Mouse (Mus musculus): ENCODE data around the gene Neurl3. TPM values are rescaled to one million over a fixed set of nuclear protein-coding genes. Genes with fewer than 3 reads are reported as not detected.
A peak's percentile ranks its signal among the peaks of the same experiment; 100 is the strongest.

The Neurl3 gene
- polyA plus RNA-seq, 1 experiment from 2014 or later = 1.7 TPM

DNA sequence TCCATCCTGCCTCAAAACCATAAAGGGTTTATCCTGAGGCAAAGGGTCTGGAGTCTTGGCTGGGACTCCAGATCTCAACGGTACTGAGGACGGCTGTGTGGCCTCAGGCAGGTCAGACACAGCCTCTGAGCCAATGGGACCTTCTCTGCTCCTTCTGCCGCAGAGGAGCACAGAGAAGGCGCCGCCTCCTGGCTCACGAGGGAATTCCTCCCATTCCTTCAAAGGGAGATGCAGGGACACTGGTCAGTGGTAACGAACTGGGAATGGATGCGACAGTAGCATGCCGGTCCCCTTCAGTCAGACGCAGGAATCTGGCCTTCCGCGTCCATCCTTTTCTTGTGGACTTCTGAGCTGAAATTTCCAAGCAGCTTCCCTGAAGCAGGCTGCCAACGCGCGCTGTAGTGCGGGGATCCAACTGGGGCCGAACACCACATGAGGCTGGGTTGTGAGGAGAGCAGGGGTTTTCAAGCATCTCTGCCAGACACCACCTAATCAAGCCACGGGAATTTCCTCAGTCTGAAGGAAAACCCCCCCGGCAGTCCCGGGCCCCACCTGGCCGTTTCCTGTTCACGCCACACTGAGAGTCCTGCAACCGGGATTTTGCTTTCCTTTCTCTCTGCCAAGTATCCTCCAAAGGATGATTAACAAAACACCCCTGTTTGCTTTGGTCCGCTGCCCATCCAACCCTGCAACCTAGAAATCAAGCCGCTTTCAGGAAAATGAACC lies 19.7 kb downstream of the Neurl3 start:
- Histone ChIP-seq H3K27ac (peak overlapping the region; percentile 59; the same call in 1 of the 2 replicates), H3K4me3 (peak overlapping the region; percentile 22), H3K36me3 (no peaks in the 10 kb centered on the region), H3K4me1 (peaks cover 11% of the 10 kb centered on the region), H3K9me3 (no peaks in the 10 kb centered on the region; the same call in 1 of the 2 replicates), H3K9ac (no peak overlapping the region), H3K4me2 (peak overlapping the region; percentile 47), H3K27me3 (peaks cover 14% of the 10 kb centered on the region; the same call in 1 of the 2 replicates)
- whole genome bisulfite sequencing = 9% methylated on average over 25 of the region's 25 CpGs
- ATAC-seq (ENCODE audit: insufficient number of reproducible peaks, low FRiP score, low TSS enrichment, low read depth) = peak; percentile 33; the same call in 1 of the 2 replicates

DNA sequence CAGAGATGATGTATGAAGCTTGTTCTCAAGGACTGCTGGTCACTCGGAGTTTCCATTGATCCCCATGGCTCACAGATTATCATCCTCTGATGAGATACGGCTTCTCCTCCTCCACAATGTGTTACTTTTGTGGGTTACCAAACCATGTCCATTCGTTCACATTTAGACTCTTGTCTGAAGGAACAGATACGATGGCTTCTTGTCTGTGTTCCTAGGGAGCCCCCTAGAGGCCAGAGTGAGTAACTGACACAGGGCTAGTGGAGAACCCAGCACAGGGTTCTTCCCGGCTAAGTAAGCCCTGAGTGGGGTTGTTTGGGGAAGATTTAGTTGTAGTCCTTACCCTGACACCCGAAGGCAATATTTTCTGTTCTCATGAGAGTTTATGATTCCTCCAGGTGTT lies 21.7 kb downstream of the Neurl3 start:
- H3K27me3 ChIP-seq = peaks cover 14% of the 10 kb centered on the region; the same call in 1 of the 2 replicates

DNA sequence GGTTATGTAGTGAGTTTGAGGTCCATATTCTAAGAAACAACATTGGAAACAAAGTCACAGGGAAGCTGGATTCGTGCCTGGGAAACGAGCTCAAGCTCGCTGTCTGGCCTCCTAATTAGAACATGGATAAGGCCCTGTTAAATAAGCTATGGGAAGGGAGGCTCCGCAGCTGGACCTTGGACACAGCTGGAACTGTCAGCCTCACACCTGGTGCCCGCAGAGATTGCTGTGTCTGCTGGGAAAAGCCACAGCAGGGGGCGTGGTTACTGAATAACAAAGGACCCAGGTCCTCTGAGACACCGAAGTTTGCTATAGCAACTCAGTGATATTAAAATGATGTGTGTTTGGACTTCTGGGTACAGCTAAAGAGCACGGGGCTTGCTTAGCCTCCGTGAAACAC lies 23.1 kb downstream of the Neurl3 start:
- H3K27me3 ChIP-seq = peaks cover 11% of the 10 kb centered on the region; the same call in 1 of the 2 replicates
- WGBS = 7% methylated on average over 9 of the region's 9 CpGs
- no peak overlapping the region for H3K9ac ChIP-seq
- H3K36me3 ChIP-seq = no peaks in the 10 kb centered on the region
- no peaks in the 10 kb centered on the region; the same call in 1 of the 2 replicates for H3K9me3 ChIP-seq
- ATAC-seq (ENCODE audit: insufficient number of reproducible peaks, low FRiP score, low TSS enrichment, low read depth) = no peak
- no peak overlapping the region for H3K4me2 ChIP-seq
- no peak overlapping the region for H3K27ac ChIP-seq
- peaks cover 11% of the 10 kb centered on the region for H3K4me1 ChIP-seq
- no peak overlapping the region for H3K4me3 ChIP-seq

More for the DNA sequence above, 21.7 kb downstream of the Neurl3 start:
- Histone ChIP-seq H3K4me1 (peaks cover 11% of the 10 kb centered on the region), H3K36me3 (no peaks in the 10 kb centered on the region), H3K4me2 (no peak overlapping the region), H3K9me3 (no peaks in the 10 kb centered on the region; the same call in 1 of the 2 replicates), H3K9ac (no peak overlapping the region), H3K4me3 (no peak overlapping the region), H3K27ac (no peak overlapping the region)
- ATAC-seq (ENCODE audit: insufficient number of reproducible peaks, low FRiP score, low TSS enrichment, low read depth) = no peak
- 7% methylated on average over 6 of the region's 6 CpGs for WGBS

DNA sequence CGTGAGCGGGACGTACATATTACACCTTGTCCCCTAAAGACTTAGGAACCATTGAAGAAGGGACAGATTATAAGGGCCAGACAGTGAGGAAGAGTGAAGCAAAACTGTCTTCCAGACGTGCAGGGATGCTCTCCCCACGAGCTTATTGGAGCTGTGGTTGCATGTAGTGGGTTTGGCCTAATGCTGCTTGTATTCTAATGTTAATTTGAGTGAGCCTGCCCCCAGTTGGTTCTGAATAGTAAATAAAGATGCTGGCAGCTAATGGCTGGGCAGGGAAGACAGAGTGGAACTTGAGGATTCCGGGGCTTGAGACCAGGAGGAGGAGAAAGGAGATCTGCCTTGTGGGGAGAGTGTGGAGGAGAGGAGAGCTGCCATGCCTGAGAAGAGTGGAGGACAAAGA lies 27.8 kb downstream of the Neurl3 start:
- no peak overlapping the region for H3K4me2 ChIP-seq
- H3K9ac ChIP-seq = no peak overlapping the region
- ATAC-seq (ENCODE audit: insufficient number of reproducible peaks, low FRiP score, low TSS enrichment, low read depth) = no peak
- 53% methylated on average over 6 of the region's 6 CpGs for WGBS
- H3K4me1 ChIP-seq = peaks cover 8% of the 10 kb centered on the region
- H3K4me3 ChIP-seq = no peak overlapping the region
- H3K27ac ChIP-seq = no peak overlapping the region
- peaks cover 3% of the 10 kb centered on the region; the same call in 1 of the 2 replicates for H3K27me3 ChIP-seq
- H3K36me3 ChIP-seq = no peaks in the 10 kb centered on the region
- H3K9me3 ChIP-seq = no peaks in the 10 kb centered on the region

DNA sequence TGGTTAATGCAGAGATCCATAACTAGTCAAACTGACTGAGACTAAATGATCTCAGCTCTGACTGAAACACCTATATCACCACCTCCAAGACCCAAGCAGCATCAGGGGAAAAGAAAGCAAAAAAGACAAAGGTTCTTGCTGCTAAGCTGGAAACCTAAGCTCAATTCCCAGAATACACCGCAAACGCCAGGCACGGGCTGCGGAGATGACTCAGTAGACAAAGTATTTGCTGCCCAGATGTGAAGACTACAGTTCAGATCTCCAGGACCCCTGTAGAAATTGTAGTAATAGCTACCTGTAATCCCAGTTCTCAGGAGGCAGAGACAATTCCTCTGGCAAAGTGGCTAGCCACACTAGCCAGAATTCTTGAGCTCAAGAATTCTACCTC lies 29.7 kb downstream of the Neurl3 start:
- Histone ChIP-seq H3K4me3 (no peak overlapping the region), H3K4me2 (0 out of 2 replicates have a peak overlapping the region, but pooled peaks have one; percentile 79), H3K36me3 (no peaks in the 10 kb centered on the region), H3K27me3 (peaks cover 3% of the 10 kb centered on the region; the same call in 1 of the 2 replicates), H3K4me1 (peaks cover 8% of the 10 kb centered on the region), H3K9me3 (no peaks in the 10 kb centered on the region), H3K27ac (no peak overlapping the region), H3K9ac (no peak overlapping the region)
- 79% methylated on average over 4 of the region's 4 CpGs for WGBS
- ATAC-seq (ENCODE audit: insufficient number of reproducible peaks, low FRiP score, low TSS enrichment, low read depth) = no peak

DNA sequence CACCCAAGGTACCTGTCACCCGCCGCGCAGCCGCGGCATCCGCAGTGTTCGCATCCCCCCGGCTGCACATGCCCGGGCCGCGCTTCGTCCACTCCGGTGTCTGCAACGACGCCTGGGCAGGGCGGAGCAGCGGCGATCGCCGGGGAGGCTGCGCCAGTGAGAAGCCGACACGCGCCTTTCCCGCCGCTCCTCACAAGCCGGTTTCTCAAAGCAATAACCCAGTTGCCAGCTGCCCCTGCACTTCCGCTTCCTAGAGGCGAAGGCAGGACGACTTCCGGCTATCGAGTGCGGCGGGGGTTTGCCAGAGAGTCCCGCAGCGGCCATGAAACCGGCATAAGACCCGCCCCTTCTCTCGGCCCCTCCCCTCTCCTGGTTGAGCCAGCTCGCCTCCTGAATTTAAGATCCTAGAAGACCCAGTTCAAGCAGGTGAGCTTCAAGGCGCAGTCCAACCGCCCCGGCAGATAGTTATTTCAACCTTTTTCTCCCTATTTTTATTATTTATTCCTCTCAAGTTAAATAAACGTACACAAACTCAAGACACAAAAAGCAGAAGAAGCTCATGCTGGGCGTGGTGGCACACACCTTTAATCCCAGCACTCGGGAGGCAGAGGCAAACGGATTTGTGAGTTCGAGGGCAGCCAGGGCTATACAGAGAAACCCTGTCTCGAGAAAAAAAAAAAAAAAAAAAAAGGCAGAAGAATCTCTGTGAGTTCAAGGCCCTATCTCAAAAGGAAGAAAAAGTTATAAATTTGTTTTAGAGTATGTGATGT lies 30.2 kb downstream of the Neurl3 start, which contains the start of gene Uggt1:
TSS of gene Uggt1 (minus strand) at position 663 of the 770 bp plus-strand sequence.
- peak; percentile 89 for ATAC-seq (ENCODE audit: insufficient number of reproducible peaks, low FRiP score, low TSS enrichment, low read depth)
- Histone ChIP-seq H3K27me3 (peaks cover 3% of the 10 kb centered on the region; the same call in 1 of the 2 replicates), H3K9ac (peak within 1 kb of the TSS; percentile 79), H3K27ac (peak within 1 kb of the TSS; percentile 78), H3K9me3 (no peaks in the 10 kb centered on the region), H3K4me1 (peaks cover 8% of the 10 kb centered on the region), H3K4me3 (peak within 1 kb of the TSS; percentile 97), H3K4me2 (peak within 1 kb of the TSS; percentile 79), H3K36me3 (no peaks in the 10 kb centered on the region)
- 2% methylated on average over 49 of the region's 49 CpGs for WGBS

DNA sequence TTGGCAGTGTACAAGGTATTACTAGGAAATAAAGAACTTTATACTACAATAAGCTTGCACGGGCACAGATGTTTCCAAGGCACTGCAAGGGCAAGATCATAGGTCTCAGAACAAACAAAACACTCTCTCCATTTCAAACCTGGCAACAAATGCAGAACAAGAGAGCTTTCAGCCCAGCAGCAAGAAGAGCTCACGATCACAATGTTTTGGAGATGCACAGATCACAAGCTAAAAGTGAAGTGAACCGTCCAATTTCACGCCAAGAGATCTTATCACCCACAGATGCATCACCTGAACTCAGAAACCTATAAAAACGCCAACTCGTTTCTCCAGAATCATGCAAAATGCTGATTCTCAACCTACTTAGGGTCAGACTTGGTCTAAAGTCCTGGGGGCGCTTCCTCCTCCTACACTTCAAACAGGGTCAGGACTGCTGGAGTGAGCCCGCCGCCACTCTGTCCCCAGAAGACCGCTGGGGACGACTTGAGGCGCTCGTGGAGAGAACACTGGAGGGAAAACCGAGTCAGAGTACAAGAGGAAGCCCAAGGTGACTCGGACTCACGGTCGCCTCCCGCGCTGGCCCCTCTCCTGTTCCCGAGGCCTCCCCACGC lies 30.9 kb downstream of the Neurl3 start:
- no peaks in the 10 kb centered on the region for H3K36me3 ChIP-seq
- H3K9me3 ChIP-seq = no peaks in the 10 kb centered on the region
- no peak for ATAC-seq (ENCODE audit: insufficient number of reproducible peaks, low FRiP score, low TSS enrichment, low read depth)
- H3K4me3 ChIP-seq = peak overlapping the region; percentile 97
- peak overlapping the region; percentile 78 for H3K27ac ChIP-seq
- peak overlapping the region; percentile 79 for H3K4me2 ChIP-seq
- WGBS = 2% methylated on average over 21 of the region's 21 CpGs
- peaks cover 8% of the 10 kb centered on the region for H3K4me1 ChIP-seq
- H3K9ac ChIP-seq = peak overlapping the region; percentile 79
- H3K27me3 ChIP-seq = peaks cover 3% of the 10 kb centered on the region; the same call in 1 of the 2 replicates

DNA sequence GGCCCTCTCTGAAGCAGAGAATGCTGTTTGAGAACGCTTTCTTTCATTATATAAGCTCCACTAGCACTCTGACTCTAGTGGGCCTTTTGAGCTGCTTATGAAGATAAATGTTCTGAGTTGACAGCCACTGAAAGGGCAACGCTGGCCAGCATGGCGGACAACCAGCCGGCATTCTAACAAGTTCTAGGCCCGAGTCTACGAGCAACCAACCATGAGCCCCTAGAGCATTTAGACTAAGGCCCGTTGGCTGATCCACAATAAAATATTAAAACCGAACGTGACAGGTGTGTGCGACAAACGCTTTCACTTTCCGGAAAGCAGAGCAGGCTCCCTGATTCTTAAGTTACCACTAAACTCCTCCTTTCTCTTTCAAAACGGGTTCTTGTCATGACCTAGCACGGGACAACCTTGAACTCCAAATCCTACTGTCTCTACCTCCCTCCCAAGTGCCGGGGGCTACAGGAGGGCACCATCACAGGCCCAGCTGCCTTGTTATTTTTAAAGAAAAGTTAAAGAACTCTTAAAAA lies 32.5 kb downstream of the Neurl3 start:
- no peak overlapping the region for H3K4me2 ChIP-seq
- H3K4me3 ChIP-seq = no peak overlapping the region
- no peak overlapping the region for H3K9ac ChIP-seq
- H3K27me3 ChIP-seq = peaks cover 3% of the 10 kb centered on the region; the same call in 1 of the 2 replicates
- H3K9me3 ChIP-seq = no peaks in the 10 kb centered on the region
- no peak overlapping the region for H3K27ac ChIP-seq
- whole genome bisulfite sequencing = 82% methylated on average over 15 of the region's 15 CpGs
- no peak for ATAC-seq (ENCODE audit: insufficient number of reproducible peaks, low FRiP score, low TSS enrichment, low read depth)
- H3K36me3 ChIP-seq = no peaks in the 10 kb centered on the region
- H3K4me1 ChIP-seq = peaks cover 8% of the 10 kb centered on the region

DNA sequence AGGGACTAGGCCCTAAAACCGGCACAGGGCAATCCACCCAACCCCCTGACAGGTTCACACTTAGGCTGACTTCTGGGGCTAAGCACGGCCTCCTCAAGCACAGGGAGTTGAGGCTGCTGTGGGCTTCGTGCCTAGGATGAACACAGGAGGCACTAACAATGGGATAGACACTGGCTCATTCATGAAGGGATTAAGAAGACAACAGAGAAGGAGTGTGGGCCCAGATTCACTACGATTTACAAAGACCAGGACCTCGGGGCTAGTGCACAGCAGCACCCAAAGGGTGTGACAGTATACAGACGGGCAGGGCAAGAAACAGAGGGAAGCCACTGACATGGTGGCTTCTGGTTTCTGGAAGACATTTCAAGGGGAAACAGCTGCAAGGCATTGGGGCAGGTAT lies 34.3 kb downstream of the Neurl3 start:
- H3K4me2 ChIP-seq = no peak overlapping the region
- H3K27me3 ChIP-seq = no peaks in the 10 kb centered on the region
- 79% methylated on average over 6 of the region's 6 CpGs for WGBS
- no peak overlapping the region for H3K9ac ChIP-seq
- ATAC-seq (ENCODE audit: insufficient number of reproducible peaks, low FRiP score, low TSS enrichment, low read depth) = no peak
- no peak overlapping the region for H3K4me3 ChIP-seq
- H3K4me1 ChIP-seq = peaks cover 8% of the 10 kb centered on the region
- no peaks in the 10 kb centered on the region for H3K36me3 ChIP-seq
- no peak overlapping the region for H3K27ac ChIP-seq
- no peaks in the 10 kb centered on the region for H3K9me3 ChIP-seq

DNA sequence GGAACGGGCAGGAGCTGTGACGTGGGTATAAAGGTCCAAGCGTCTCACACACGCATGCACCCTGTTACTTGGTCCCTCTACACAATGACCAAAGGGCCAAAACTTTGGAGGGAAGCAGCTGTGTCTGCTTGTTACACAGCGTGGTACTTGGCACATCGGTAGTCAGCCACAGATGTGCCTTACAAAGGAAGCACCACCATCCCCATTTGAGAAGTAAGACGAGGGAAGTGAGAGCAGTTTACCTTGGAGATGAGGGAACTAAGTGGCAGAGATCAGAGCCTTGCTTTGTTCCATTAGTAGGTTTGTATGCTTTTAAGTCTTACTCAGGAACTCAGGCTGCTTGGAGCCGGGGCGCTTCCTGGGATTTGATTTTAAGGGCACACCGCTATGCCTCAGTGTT lies 35.1 kb downstream of the Neurl3 start:
- peaks cover 6% of the 10 kb centered on the region for H3K36me3 ChIP-seq
- H3K9ac ChIP-seq = no peak overlapping the region
- no peak overlapping the region for H3K4me3 ChIP-seq
- no peak overlapping the region for H3K4me2 ChIP-seq
- WGBS = 93% methylated on average over 10 of the region's 10 CpGs
- no peaks in the 10 kb centered on the region for H3K9me3 ChIP-seq
- H3K27me3 ChIP-seq = no peaks in the 10 kb centered on the region
- no peak overlapping the region for H3K27ac ChIP-seq
- H3K4me1 ChIP-seq = peaks cover 8% of the 10 kb centered on the region
- ATAC-seq (ENCODE audit: insufficient number of reproducible peaks, low FRiP score, low TSS enrichment, low read depth) = no peak

DNA sequence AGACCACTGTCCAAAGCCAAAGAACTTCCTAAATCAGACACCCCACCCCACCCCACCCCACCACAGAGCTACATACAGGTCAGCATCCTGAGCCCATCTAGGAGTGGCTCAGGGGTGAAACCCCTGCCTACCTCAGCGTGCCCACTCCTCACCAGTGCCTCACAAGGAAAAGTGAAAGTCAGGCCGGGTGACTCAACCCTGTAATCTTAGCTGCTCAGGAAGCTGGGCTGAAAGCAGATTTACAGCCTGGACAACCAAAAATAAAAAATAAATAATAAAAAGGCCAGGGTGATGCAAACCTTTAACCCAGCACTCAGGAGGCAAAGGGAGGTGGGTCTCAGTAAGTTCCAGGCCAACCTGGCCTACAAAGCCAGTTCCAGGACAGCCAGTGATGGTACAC lies 38.6 kb downstream of the Neurl3 start:
- no peak for ATAC-seq (ENCODE audit: insufficient number of reproducible peaks, low FRiP score, low TSS enrichment, low read depth)
- Histone ChIP-seq H3K4me2 (no peak overlapping the region), H3K27me3 (no peaks in the 10 kb centered on the region), H3K9ac (no peak overlapping the region), H3K27ac (no peak overlapping the region), H3K36me3 (peaks cover 21% of the 10 kb centered on the region), H3K9me3 (no peaks in the 10 kb centered on the region), H3K4me1 (no peaks in the 10 kb centered on the region), H3K4me3 (no peak overlapping the region)
- 71% methylated on average over 2 of the region's 2 CpGs for WGBS

Measured in limb, embryonic 15.5 days (tissue).